Mouse (Mus musculus): Measurements from ENCODE around the gene Zscan2. TPM values are rescaled to one million over a fixed set of nuclear protein-coding genes. Genes with fewer than 3 reads are reported as not detected.
A peak's percentile ranks its signal among the peaks of the same experiment; 100 is the strongest.

The Zscan2 gene
- polyA plus RNA-seq, 1 experiment from 2014 or later, result 2.5 TPM

DNA sequence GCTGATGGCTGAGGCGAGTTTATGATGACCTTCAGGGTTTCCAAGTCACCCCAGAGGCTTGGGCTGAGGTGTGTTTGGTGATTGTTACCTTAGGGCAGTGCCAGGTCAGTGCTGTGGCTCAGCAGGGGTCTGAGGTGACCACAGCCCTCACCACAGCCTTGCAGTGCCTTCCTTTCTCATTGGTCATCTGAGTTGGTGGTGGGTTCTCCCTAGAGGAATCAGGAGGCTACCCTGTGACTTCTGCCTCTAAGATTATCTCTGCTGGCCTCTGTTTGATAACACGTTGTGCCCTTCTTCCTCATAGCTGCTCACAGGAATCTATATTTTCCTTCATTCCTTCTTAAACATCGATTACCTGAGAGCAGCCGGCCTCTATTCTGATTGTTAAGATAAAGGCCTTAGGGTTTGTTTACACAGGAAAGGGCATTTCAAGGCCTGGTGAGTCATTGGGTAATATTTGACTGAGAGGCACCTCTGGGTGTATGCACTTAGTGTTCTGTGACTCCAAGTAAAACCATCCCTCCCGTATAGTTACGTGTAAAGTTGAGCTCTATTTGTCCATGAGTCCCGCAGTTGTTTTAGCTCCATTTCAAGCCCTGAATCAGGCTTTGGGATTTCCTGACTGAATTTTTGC, 5.9 kb downstream of the Zscan2 start:
- Histone ChIP-seq H3K27ac (replicated peaks) (no peak overlapping the region), H3K27me3 (ENCODE audit: low read depth, poor library complexity, severe bottlenecking) (no peaks in the 10 kb centered on the region), H3K4me3 (no peak overlapping the region), H3K36me3 (peaks cover 86% of the 10 kb centered on the region), H3K4me1 (peaks cover 17% of the 10 kb centered on the region), H3K9me3 (replicated peaks) (no peaks in the 10 kb centered on the region)
- no peak for DNase-seq (ENCODE audit: low spot score)
- 90% methylated on average over 7 of the region's 7 CpGs for WGBS

DNA sequence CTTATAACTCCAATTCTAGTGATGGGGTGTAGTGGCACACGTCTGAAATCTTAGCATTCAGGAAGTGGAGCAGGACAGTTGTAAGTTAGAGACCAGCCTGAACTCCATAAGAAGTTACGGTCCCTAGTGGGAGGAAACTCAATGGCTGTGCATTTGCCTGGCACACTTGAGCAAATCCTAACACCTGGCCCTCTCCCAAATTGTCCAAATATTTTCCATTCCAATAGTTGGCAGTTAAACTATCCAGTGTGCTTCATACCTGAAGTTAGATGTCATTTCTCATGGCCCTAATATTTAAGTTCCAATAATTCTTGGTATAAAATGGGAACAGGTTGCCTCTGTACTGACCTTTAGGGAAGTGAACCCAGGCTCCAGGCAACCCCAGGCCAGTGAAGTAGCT, 8.0 kb downstream of the Zscan2 start:
- Histone ChIP-seq H3K9me3 (replicated peaks) (no peaks in the 10 kb centered on the region), H3K4me1 (no peaks in the 10 kb centered on the region), H3K36me3 (peaks cover 98% of the 10 kb centered on the region), H3K27ac (replicated peaks) (no peak overlapping the region), H3K27me3 (ENCODE audit: low read depth, poor library complexity, severe bottlenecking) (peaks cover 8% of the 10 kb centered on the region), H3K4me3 (no peak overlapping the region)
- no peak for DNase-seq (ENCODE audit: low spot score)
- WGBS, result 92% methylated on average over 2 of the region's 2 CpGs

DNA sequence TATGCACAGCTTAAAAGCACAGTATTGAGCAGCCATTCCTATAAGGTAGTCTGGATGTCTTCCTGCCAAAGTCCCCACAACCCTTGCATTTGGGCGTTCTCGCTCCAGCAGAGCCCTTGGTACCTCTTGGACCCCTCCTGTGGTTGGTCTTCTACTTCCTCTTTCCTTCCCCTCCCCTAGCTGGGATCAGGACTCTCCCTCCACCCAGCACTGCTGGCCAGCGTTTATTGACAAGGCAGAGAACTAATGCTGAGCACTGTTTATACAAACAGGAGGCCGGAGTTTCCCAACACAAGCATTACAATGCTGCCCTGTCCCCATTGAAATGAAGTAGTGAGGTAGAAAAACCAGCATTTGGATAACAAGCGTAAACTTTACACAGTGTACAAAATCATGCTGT, 12.3 kb downstream of the Zscan2 start:
- H3K4me1 ChIP-seq, result peaks cover 4% of the 10 kb centered on the region; the same call in 1 of the 2 replicates
- peaks cover 46% of the 10 kb centered on the region for H3K27me3 ChIP-seq (ENCODE audit: low read depth, poor library complexity, severe bottlenecking)
- H3K9me3 ChIP-seq (replicated peaks), result no peaks in the 10 kb centered on the region
- no peak overlapping the region for H3K27ac ChIP-seq (replicated peaks)
- 89% methylated on average over 5 of the region's 5 CpGs for WGBS
- DNase-seq (ENCODE audit: low spot score), result no peak
- no peak overlapping the region for H3K4me3 ChIP-seq
- peaks cover 98% of the 10 kb centered on the region for H3K36me3 ChIP-seq

DNA sequence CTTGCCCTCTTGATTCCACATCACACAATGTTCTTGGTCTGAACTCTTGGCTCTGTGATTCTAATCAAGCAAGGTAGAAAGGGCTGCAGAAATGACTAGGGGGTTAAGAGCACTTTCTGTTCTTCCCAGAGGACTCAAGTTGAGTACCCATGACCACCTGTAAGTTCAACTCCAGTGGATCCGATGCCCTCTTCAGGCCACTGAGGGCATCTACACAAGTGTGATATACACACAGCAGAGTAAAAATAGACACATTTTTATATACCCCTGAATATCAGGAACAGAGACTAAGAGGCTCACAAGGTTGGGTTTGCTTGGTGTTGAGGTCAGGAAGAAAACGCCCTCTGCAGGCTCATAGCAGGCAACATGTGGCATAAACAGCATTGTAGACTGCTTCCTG, 12.9 kb downstream of the Zscan2 start:
- Histone ChIP-seq H3K4me1 (peaks cover 4% of the 10 kb centered on the region; the same call in 1 of the 2 replicates), H3K4me3 (no peak overlapping the region), H3K36me3 (peaks cover 95% of the 10 kb centered on the region), H3K9me3 (replicated peaks) (no peaks in the 10 kb centered on the region), H3K27me3 (ENCODE audit: low read depth, poor library complexity, severe bottlenecking) (peaks cover 46% of the 10 kb centered on the region), H3K27ac (replicated peaks) (no peak overlapping the region)
- no peak for DNase-seq (ENCODE audit: low spot score)
- 94% methylated on average over 2 of the region's 2 CpGs for WGBS

DNA sequence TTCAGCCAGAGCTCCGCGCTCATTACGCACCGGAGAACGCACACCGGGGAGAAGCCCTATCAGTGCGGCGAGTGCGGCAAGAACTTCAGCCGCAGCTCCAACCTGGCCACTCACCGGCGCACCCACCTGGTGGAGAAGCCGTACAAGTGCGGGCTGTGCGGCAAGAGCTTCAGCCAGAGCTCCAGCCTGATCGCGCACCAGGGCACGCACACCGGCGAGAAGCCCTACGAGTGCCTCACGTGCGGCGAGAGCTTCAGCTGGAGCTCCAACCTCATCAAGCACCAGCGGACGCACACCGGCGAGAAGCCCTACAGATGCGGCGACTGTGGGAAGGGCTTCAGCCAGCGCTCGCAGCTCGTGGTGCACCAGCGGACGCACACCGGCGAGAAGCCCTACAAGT, 15.0 kb downstream of the Zscan2 start:
- DNase-seq (ENCODE audit: low spot score), result no peak
- Histone ChIP-seq H3K27me3 (ENCODE audit: low read depth, poor library complexity, severe bottlenecking) (peaks cover 46% of the 10 kb centered on the region), H3K4me3 (no peak overlapping the region), H3K27ac (replicated peaks) (no peak overlapping the region), H3K9me3 (replicated peaks) (no peaks in the 10 kb centered on the region), H3K4me1 (peaks cover 4% of the 10 kb centered on the region; the same call in 1 of the 2 replicates), H3K36me3 (peaks cover 74% of the 10 kb centered on the region)
- 23% methylated on average over 37 of the region's 37 CpGs for WGBS

DNA sequence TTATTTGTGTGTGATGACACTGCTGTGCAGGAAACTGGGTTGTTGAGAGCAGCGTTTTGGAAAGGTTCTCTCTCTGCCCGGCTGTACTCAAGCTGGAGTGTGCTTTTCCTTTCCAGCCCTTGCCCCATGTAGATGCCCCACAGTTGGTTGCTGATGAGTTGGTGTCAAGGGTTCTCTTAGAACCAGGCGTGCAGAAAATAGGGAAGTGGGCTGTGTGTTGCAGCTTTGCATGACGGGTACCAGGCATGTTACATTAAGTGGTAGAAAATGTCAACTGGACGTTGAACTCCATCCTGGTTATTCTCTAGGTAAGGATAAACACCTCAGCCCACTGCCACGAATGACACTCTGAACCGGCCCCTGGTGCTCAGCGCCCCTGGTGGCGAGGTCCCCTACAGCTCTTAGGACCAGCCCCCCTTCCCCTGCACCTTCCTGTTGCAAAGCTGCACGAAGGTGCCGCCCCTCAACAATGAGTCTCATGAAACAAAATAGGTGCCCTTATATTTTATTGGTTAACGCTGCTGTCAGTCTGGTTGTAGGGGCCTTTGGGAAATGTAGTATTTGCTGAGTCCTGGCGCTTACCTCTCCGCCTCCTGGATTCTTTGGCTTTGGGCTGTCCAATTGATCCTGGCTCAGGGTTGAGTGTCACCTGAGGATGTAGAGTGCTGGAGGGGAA, 22.2 kb downstream of the Zscan2 start:
- DNase-seq (ENCODE audit: low spot score), result peak; percentile 28
- Histone ChIP-seq H3K4me3 (no peak overlapping the region), H3K4me1 (no peaks in the 10 kb centered on the region), H3K27ac (replicated peaks) (no peak overlapping the region), H3K9me3 (replicated peaks) (no peaks in the 10 kb centered on the region), H3K27me3 (ENCODE audit: low read depth, poor library complexity, severe bottlenecking) (no peaks in the 10 kb centered on the region), H3K36me3 (peaks cover 4% of the 10 kb centered on the region)
- 30% methylated on average over 14 of the region's 14 CpGs for WGBS

DNA sequence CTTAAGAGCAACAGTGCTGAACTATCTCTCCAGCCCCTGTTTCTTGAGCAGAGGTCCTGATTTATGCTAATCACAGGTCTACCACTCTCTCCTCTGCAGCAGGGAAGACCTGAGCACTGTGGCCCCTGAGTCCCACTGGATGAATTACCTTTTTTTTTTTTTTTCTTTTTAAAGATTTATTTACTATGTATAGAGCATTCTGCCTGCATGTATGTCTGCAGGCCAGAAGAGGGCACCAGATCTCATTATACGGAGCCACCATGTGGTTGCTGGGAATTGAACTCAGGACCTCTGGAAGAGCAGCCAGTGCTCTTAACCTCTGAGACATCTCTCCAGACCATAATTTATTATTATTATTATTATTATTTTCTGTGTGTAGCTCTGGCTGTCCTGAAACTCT, 24.9 kb downstream of the Zscan2 start:
- Histone ChIP-seq H3K4me3 (no peak overlapping the region), H3K27ac (replicated peaks) (no peak overlapping the region), H3K4me1 (peaks cover 14% of the 10 kb centered on the region), H3K27me3 (ENCODE audit: low read depth, poor library complexity, severe bottlenecking) (no peaks in the 10 kb centered on the region), H3K9me3 (replicated peaks) (no peaks in the 10 kb centered on the region), H3K36me3 (peaks cover 22% of the 10 kb centered on the region)
- DNase-seq (ENCODE audit: low spot score), result no peak
- 24% methylated on average over 1 of the region's 1 CpGs for WGBS

DNA sequence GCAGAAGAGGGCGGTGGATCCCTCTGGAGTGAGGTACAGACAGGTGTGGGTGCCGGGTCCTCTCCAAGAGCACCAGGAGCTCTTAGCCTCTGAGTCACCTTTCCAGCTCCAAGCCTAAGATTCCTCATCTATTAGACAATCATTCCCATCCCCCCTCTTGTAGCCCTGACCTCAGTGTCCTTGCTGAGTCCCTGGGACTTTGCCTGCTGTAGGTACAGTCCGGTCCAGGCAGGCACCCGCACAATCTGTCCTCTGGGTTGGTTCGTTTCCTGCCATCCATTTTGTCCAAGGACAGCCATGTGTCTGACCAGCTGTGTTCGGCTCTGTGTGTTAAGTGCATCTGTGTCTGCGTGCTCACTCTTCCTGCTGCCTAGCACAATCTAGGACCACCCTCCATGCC, 27.9 kb downstream of the Zscan2 start:
- no peak overlapping the region for H3K4me3 ChIP-seq
- no peaks in the 10 kb centered on the region for H3K9me3 ChIP-seq (replicated peaks)
- WGBS, result 86% methylated on average over 7 of the region's 7 CpGs
- H3K27ac ChIP-seq (replicated peaks), result peak overlapping the region; percentile 64
- H3K27me3 ChIP-seq (ENCODE audit: low read depth, poor library complexity, severe bottlenecking), result no peaks in the 10 kb centered on the region
- H3K4me1 ChIP-seq, result peaks cover 14% of the 10 kb centered on the region
- H3K36me3 ChIP-seq, result peaks cover 51% of the 10 kb centered on the region
- no peak for DNase-seq (ENCODE audit: low spot score)

DNA sequence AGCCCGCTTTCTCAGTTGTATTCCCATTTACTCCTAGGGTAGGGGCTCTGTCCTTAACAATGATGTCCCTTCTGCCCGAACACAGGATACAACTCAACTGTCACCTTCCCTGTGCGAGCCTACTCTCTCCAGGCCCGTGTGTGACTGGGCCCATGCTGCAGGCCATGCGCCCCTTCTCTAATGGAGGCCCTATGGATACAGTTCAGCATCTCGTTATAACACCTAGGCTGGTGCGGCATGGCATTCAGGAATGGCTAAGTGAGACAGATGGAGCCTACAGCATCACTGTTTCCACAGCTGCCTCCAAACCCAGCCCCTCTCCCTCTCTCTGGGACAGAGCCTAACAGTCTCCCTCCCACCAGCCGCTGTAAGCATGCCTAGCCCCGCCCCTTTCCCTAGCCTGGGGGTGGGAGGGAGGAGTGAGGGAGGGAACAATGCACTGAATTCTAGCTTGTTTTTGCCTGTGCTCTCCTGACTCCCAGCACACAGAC, 28.3 kb downstream of the Zscan2 start:
- H3K9me3 ChIP-seq (replicated peaks), result no peaks in the 10 kb centered on the region
- WGBS, result 46% methylated on average over 9 of the region's 9 CpGs
- no peaks in the 10 kb centered on the region for H3K27me3 ChIP-seq (ENCODE audit: low read depth, poor library complexity, severe bottlenecking)
- peaks cover 14% of the 10 kb centered on the region for H3K4me1 ChIP-seq
- H3K36me3 ChIP-seq, result peaks cover 56% of the 10 kb centered on the region
- DNase-seq (ENCODE audit: low spot score), result peak; percentile 57
- peak overlapping the region; percentile 64 for H3K27ac ChIP-seq (replicated peaks)
- no peak overlapping the region for H3K4me3 ChIP-seq

DNA sequence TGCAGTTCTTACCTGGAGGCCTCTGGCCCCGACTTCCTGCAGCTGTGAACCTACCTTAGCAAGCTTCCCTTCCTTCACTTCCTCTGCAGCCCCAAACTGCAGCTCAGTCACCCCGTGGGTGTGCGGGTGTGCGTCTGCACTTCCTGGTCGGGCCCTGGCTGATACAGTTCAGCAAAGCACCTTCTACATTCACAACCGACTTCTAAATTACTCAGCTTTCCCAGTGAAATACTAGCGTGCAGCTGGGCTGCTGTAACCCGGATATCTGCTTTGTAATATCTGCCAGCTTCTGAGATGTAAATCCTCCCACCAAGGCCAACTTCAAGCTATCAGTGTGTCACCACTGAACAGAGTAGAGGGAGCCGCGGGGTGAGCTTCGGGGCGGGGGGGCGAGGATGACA, 29.1 kb downstream of the Zscan2 start:
- no peaks in the 10 kb centered on the region for H3K9me3 ChIP-seq (replicated peaks)
- peak overlapping the region; percentile 64; the same call in 1 of the 2 replicates for H3K27ac ChIP-seq (replicated peaks)
- H3K4me3 ChIP-seq, result no peak overlapping the region
- H3K27me3 ChIP-seq (ENCODE audit: low read depth, poor library complexity, severe bottlenecking), result no peaks in the 10 kb centered on the region
- H3K4me1 ChIP-seq, result peaks cover 14% of the 10 kb centered on the region
- DNase-seq (ENCODE audit: low spot score), result no peak
- peaks cover 64% of the 10 kb centered on the region for H3K36me3 ChIP-seq
- 82% methylated on average over 13 of the region's 13 CpGs for WGBS

DNA sequence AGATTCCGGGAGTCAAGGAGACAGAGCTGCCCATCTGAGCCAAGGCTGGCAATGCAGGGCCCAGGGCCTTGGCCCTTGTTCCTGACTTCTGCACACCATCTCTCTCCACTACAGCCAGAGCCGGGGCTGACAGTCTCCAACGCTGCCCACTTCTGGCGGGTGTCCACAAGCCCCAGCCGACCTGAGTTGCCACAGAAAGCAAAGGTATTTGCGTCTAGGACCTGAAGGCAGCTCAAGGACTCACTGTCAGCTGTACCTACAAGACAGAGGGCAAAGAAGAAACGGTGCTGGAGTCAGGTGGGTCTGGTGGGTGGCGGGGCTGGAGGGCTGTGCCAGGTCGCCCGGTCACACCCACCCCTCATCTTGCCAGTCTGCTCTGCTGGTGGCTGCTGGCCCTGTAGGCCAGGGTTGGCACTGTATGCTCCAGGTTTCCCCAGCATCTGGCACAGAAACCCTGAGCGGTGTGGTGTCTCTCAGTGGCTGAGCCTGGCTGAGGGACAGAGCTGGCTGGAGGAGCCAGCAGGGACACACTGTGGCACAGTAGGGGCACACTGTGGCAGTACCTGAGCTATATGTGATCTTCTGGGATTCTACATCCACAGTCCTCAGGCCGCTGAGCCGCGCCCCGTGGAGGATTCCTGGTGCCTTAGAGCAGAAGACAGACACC, 32.5 kb downstream of the Zscan2 start:
- Histone ChIP-seq H3K9me3 (replicated peaks) (no peaks in the 10 kb centered on the region), H3K4me1 (peaks cover 14% of the 10 kb centered on the region), H3K27ac (replicated peaks) (no peak overlapping the region), H3K27me3 (ENCODE audit: low read depth, poor library complexity, severe bottlenecking) (no peaks in the 10 kb centered on the region), H3K4me3 (no peak overlapping the region), H3K36me3 (peaks cover 97% of the 10 kb centered on the region)
- no peak for DNase-seq (ENCODE audit: low spot score)
- 93% methylated on average over 15 of the region's 15 CpGs for WGBS

DNA sequence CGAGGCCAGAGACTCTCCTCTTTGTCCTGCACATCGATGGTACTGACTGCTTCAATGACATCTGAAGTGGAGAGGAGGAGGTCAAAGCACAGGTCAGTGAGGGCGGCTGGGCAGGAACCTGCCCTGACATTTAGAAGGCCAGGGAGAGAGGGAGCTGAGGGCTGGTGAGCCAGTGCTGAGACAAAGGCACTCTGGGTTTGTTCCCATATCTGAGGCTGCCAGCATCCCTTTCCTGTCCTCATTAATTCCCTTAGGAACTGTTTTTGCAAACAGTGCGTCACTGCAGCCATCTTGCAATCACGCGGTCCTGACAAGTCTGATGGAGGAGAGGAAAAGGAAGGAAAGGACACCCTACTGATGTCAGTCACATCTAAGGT, 33.0 kb downstream of the Zscan2 start:
- Histone ChIP-seq H3K27ac (replicated peaks) (no peak overlapping the region), H3K36me3 (peaks cover 98% of the 10 kb centered on the region), H3K4me1 (peaks cover 11% of the 10 kb centered on the region), H3K27me3 (ENCODE audit: low read depth, poor library complexity, severe bottlenecking) (no peaks in the 10 kb centered on the region), H3K9me3 (replicated peaks) (no peaks in the 10 kb centered on the region), H3K4me3 (no peak overlapping the region)
- WGBS, result 95% methylated on average over 6 of the region's 6 CpGs
- DNase-seq (ENCODE audit: low spot score), result no peak

DNA sequence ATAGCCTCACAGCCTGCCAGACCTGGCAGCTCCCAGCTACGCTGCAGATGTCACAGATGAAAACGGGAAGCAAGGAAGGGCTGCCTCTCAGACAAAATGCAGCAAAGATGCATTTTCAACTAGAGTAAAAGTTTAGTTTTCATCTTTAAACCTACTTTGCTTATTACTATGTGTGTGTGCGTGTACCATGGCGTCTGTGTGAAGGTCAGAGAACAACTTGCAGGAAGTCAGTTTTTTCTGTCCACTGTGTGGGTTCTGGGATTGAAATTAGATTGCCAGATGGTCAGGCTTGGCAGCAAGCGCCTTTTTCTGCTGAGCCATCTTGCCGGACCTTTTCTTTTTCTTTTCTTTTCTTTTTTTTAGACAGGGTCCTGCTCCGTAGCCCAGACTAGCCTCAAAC, 33.5 kb downstream of the Zscan2 start:
- 93% methylated on average over 7 of the region's 7 CpGs for WGBS
- Histone ChIP-seq H3K27me3 (ENCODE audit: low read depth, poor library complexity, severe bottlenecking) (no peaks in the 10 kb centered on the region), H3K36me3 (peaks cover 97% of the 10 kb centered on the region)

More for the DNA sequence above, 33.5 kb downstream of the Zscan2 start:
- Histone ChIP-seq H3K4me3 (no peak overlapping the region), H3K4me1 (peaks cover 6% of the 10 kb centered on the region), H3K27ac (replicated peaks) (no peak overlapping the region), H3K9me3 (replicated peaks) (no peaks in the 10 kb centered on the region)
- DNase-seq (ENCODE audit: low spot score), result no peak

All from midbrain, embryonic 10.5 days (tissue).